Mouse (Mus musculus) stomach, postnatal 0 days (tissue): Measurements from ENCODE around the gene Agr2. TPM values are rescaled to one million over a fixed set of nuclear protein-coding genes. Genes with fewer than 3 reads are reported as not detected.

Experiments used
- ATAC-seq: fragments of 200-750 bp; cut with Nextera tagmentation; 2 replicates; pipeline ENCODE4 v1.8.0; 2017; ENCODE audit not compliant: low FRiP score, low TSS enrichment
- DNase-seq: peaks from one replicate; pipeline ENCODE4 v3.0.0-alpha.2; 2016; ENCODE audit warnings: low spot score
- H3K27ac ChIP-seq: fragments of 300-500 bp; sonication (generic); replicated peaks from 2 replicates; pipeline ENCODE4 v1.5.1; 2014; ENCODE audit warnings: mild to moderate bottlenecking, control low read depth
- H3K27me3 ChIP-seq: fragments of 300-500 bp; sonication (generic); 2 replicates; pipeline ENCODE4 v1.6.1; 2014; ENCODE audit warnings: low read length; ENCODE audit not compliant: control insufficient read depth, insufficient read depth
- H3K36me3 ChIP-seq: fragments of 300-500 bp; sonication (generic); 2 replicates; pipeline ENCODE4 v1.6.1; 2014; ENCODE audit warnings: low read length, mixed read lengths; ENCODE audit not compliant: control insufficient read depth, insufficient read depth
- H3K4me1 ChIP-seq: fragments of 300-500 bp; sonication (generic); replicated peaks from 2 replicates; pipeline ENCODE4 v1.6.1; 2014; ENCODE audit warnings: antibody characterized with exemption; ENCODE audit not compliant: control insufficient read depth, insufficient read depth
- H3K4me2 ChIP-seq: fragments of 300-500 bp; sonication (generic); replicated peaks from 2 replicates; pipeline ENCODE4 v1.6.1; 2014; ENCODE audit warnings: low read depth, mild to moderate bottlenecking, control low read depth, moderate library complexity
- H3K4me3 ChIP-seq: fragments of 300-500 bp; sonication (generic); 2 replicates; pipeline ENCODE4 v1.5.1; 2014; ENCODE audit warnings: low read depth, low read length, control low read depth
- H3K9ac ChIP-seq: fragments of 300-500 bp; sonication (generic); 2 replicates; pipeline ENCODE4 v1.6.1; 2014; ENCODE audit warnings: mild to moderate bottlenecking, low read length, control low read depth, mixed read lengths
- H3K9me3 ChIP-seq: fragments of 300-500 bp; sonication (generic); 2 replicates; pipeline ENCODE4 v1.6.1; 2016; ENCODE audit warnings: low read length; ENCODE audit not compliant: control insufficient read depth
- CTCF ChIP-seq: IDR thresholded peaks from 2 replicates; pipeline ENCODE4 v1.5.1; 2016; ENCODE audit warnings: antibody characterized with exemption, low read depth, mild to moderate bottlenecking, moderate library complexity
- EP300 ChIP-seq: optimal IDR thresholded peaks from 2 replicates; pipeline ENCODE3; 2016; ENCODE audit warnings: antibody characterized with exemption
- WGBS: fragments of 180-500 bp; shearing (Covaris S2); extraction: QIAGEN DNeasy Blood & Tissue Kit; methylation state at CpG from one replicate; pipeline ENCODE4 v1.1.7; 2014; 5-methylcytosine and 5-hydroxymethylcytosine counted together
- polyA plus RNA-seq: library from polyadenylated mRNA; unstranded; fragments of >200 nt; fragmentation: Nextera tagmentation; extraction: Ambion mirVana; gene quantifications from 2 replicates; pipeline ENCODE4 v1.2.1, GENCODE M21; 2015

Agr2 gene
- polyA plus RNA-seq, 1 experiment from 2014 or later: 1,533 TPM

- Histone ChIP-seq H3K4me1 (no peaks in the 10 kb centered on the region), H3K9ac (no peak overlapping the region), H3K27me3 (no peaks in the 10 kb centered on the region), H3K9me3 (no peaks in the 10 kb centered on the region), H3K4me3 (no peak overlapping the region), H3K36me3 (no peaks in the 10 kb centered on the region), H3K27ac (no peak overlapping the region), H3K4me2 (0 out of 2 replicates have a peak overlapping the region, but pooled peaks have one; percentile 14)
- TF ChIP-seq EP300 (no peak), CTCF (peak; percentile 17; the same call in 1 of the 2 replicates)
- WGBS: 50% methylated on average over 10 of the region's 10 CpGs
- ATAC-seq (no peak), DNase-seq (no peak)
Observed at GRCm38 (mm10) chr12:36036776-36037175, 44.1 kb downstream of the Agr2 start.

GRCm38 (mm10) chr12:36039541-36040084 is 46.9 kb downstream of the Agr2 start:
- 42% methylated on average over 9 of the region's 9 CpGs for WGBS
- 0 out of 2 replicates have a peak overlapping the region, but pooled peaks have one; percentile 1 for H3K4me3 ChIP-seq
- peak overlapping the region; percentile 31 for H3K4me2 ChIP-seq
- no peak overlapping the region for H3K9ac ChIP-seq
- no peaks in the 10 kb centered on the region for H3K27me3 ChIP-seq
- no peak for ATAC-seq
- H3K4me1 ChIP-seq: no peaks in the 10 kb centered on the region
- DNase-seq: peak; percentile 19
- H3K27ac ChIP-seq: 0 out of 2 replicates have a peak overlapping the region, but pooled peaks have one; percentile 40
- H3K9me3 ChIP-seq: no peaks in the 10 kb centered on the region
- no peaks in the 10 kb centered on the region for H3K36me3 ChIP-seq
- TF ChIP-seq EP300 (no peak), CTCF (no peak)

- Histone ChIP-seq H3K4me3 (peak overlapping the region; percentile 85), H3K9ac (no peak overlapping the region), H3K4me2 (peak overlapping the region; percentile 100), H3K36me3 (no peaks in the 10 kb centered on the region), H3K27me3 (no peaks in the 10 kb centered on the region), H3K4me1 (no peaks in the 10 kb centered on the region), H3K27ac (no peak overlapping the region), H3K9me3 (no peaks in the 10 kb centered on the region)
- TF ChIP-seq CTCF (no peak), EP300 (no peak)
- no peak for ATAC-seq
- 49% methylated on average over 10 of the region's 10 CpGs for WGBS
- peak; percentile 19 for DNase-seq
Observed at GRCm38 (mm10) chr12:36040571-36041280, 48.0 kb downstream of the Agr2 start.

GRCm38 (mm10) chr12:36041281-36041589 is 48.5 kb downstream of the Agr2 start:
- WGBS: 25% methylated on average over 4 of the region's 4 CpGs
- H3K9ac ChIP-seq: no peak overlapping the region
- H3K4me2 ChIP-seq: peak overlapping the region; percentile 100
- no peaks in the 10 kb centered on the region for H3K27me3 ChIP-seq
- H3K4me1 ChIP-seq: no peaks in the 10 kb centered on the region
- no peaks in the 10 kb centered on the region for H3K9me3 ChIP-seq
- H3K4me3 ChIP-seq: peak overlapping the region; percentile 85
- no peak overlapping the region for H3K27ac ChIP-seq
- no peak for DNase-seq
- H3K36me3 ChIP-seq: no peaks in the 10 kb centered on the region
- TF ChIP-seq EP300 (no peak), CTCF (no peak)
- ATAC-seq: no peak

- ATAC-seq (peak; percentile 65), DNase-seq (peak; percentile 55)
- Histone ChIP-seq H3K36me3 (no peaks in the 10 kb centered on the region), H3K4me3 (peak overlapping the region; percentile 85), H3K9ac (peak overlapping the region; percentile 81), H3K9me3 (no peaks in the 10 kb centered on the region), H3K4me2 (peak overlapping the region; percentile 100), H3K27me3 (no peaks in the 10 kb centered on the region), H3K27ac (peak overlapping the region; percentile 82), H3K4me1 (no peaks in the 10 kb centered on the region)
- peak; percentile 58 for TF ChIP-seq CTCF
- TF ChIP-seq EP300: no peak
- under 1% methylated on average over 47 of the region's 50 CpGs for WGBS
Observed at GRCm38 (mm10) chr12:36041703-36042347, 49.1 kb downstream of the Agr2 start.

- TF ChIP-seq CTCF (peak; percentile 33; the same call in 1 of the 2 replicates), EP300 (no peak)
- Histone ChIP-seq H3K36me3 (no peaks in the 10 kb centered on the region), H3K27me3 (no peaks in the 10 kb centered on the region), H3K4me2 (peak within 1 kb of the TSS; percentile 100), H3K4me3 (peak within 1 kb of the TSS; percentile 85), H3K27ac (peak within 1 kb of the TSS; percentile 82), H3K9me3 (no peaks in the 10 kb centered on the region), H3K9ac (peak within 1 kb of the TSS; percentile 81), H3K4me1 (no peaks in the 10 kb centered on the region)
- DNase-seq (peak; percentile 94), ATAC-seq (peak; percentile 95)
- WGBS: under 1% methylated on average over 33 of the region's 35 CpGs
Observed at GRCm38 (mm10) chr12:36042348-36042778, 49.7 kb downstream of the Agr2 start, which contains the start of gene Tspan13. TSS of gene Tspan13 (minus strand) at chr12:36042500.
